Mouse (Mus musculus): Measurements from ENCODE around the gene B3gnt2.

B3gnt2 gene

DNA sequence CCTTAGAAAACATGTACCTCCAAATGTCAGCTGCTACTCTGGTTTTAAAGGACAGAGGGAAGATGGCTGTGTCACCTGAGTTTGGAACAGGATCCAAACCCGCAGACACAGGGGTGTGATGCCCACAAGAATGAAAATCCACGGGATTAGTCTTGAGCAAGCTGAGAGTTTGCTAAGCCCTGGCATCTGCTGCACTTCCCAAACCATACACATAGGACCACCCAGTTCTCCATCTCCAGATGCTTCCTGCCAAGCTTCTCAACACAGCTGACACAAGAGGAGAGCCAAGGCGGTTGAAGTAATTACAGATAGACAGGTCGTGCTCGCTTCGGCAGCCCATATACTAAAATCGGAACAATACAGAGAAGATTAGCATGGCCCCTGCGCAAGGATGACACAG is 7.8 kb upstream of the B3gnt2 start:
- DNase-seq = no peak

DNA sequence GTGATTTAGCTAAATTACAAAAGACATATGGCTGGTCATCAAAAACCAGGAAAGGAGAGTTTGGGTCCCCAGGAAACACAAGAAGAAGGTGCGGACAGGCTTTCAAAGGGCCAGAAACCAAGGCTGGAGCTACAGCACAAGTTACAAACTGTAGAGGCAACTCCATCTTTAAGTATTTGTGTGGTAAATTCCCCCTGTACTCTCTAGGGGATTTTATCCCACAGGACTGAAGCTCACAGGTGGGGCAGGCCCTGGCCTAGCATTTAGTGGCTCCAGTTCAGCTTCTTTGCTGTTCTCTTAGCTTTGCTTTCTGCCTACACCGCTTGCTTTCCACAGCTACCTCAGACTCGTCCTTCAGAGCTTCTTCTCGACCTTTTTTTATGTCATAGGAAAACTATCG is 6.9 kb upstream of the B3gnt2 start:
- no peak for DNase-seq

DNA sequence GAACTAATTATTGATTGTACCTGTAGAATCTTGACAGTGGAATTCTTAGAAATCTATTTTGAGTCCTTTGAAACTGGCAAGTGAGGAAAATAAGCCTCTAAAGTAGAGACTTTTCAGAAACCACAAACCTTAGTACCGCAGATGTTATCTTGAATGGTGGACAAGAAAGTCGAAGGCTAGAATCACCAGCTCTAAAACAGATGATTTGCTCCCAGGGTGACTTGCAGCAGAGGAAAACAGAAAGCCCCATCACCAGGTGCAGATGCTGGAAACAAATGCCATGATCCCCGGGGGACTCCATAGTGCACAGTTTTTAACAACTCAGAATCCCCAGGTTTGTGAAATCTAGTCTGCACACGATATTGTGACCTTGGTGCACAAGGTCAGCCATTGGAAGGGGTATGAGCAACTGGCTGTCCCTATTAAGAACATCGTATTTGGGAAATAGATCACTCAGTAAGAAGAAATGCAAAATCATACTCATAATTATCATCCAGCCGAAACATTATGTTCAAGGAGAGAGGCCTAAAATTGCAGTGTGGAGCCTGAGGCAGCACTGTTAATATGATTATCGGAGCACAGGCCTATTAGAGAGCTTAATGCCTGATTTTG is 5.0 kb upstream of the B3gnt2 start:
- DNase-seq = no peak

DNA sequence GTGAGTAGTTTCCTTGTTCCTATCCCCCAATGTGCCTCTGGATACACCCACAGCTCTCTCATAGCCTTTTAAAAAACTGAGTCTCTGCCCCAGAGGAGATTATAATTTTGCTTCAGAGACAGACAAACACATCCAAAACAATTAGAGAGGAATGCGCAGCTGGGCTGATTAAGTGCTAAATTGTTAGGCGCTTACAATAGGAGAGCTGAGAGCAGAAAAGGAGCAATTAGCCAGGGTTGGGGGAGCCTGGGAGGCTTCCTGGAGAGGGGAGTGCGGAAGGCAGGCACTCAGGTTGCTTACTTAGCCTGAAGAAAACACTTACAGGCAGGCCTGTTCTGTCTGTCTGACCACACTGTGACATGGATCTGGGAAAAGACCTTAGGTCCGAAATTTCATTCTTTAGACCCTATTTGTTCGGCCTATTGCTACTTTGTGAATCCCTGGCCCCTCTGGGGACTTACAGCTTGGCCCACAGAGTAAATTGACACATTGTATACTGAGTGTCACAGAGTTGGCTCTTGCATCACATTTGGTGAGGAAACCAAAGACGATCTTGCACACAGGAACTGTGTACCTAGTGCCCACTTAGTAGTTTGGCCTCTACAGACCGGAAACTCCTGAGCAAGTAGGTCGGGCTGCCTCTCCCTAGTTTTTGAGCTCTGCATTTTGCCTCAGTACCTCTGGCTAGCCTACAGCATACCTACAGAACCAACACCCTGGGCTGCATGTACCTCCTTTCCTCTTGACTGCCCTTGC is 3.7 kb upstream of the B3gnt2 start:
- no peak for DNase-seq

DNA sequence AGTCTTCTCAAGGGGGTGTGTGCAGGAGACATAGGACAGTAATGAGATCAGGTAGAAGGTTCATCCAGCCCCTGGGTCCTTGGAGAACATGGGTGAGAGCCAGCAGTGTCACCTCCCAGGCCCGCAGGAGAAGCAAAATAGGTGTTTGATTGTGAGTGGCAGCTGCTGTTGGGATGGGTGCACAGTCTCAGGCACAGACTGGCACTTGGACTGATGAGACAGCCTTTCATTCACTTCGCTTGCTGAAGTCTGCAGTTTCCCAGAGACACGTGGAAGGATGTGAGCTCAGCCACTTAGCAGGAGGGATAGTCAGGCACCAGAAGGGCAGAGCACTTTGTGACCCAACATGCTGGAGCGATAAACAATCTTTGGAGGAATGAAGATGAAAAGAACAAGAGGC is 2.8 kb upstream of the B3gnt2 start:
- no peak for DNase-seq

DNA sequence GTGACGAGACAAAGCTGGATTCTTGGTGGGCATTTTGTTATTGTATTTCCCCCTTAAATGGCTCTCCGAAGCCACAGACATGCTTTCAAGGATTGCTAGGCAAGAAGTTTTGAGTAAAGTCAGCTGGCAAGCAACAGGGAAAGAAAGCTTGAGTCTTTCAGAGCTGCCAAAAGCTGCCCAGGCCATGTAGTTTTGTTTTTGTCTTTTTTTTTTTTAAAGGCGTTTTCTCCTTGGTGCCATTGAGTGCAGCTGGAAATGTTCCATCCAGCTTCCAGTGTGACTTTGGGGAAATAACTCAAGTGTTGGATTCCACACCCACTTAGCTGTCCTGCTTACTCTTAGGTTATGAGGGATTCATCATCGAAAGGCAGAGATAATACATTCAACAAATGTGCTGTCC is 554 bp upstream of the B3gnt2 start:
- DNase-seq = no peak

DNA sequence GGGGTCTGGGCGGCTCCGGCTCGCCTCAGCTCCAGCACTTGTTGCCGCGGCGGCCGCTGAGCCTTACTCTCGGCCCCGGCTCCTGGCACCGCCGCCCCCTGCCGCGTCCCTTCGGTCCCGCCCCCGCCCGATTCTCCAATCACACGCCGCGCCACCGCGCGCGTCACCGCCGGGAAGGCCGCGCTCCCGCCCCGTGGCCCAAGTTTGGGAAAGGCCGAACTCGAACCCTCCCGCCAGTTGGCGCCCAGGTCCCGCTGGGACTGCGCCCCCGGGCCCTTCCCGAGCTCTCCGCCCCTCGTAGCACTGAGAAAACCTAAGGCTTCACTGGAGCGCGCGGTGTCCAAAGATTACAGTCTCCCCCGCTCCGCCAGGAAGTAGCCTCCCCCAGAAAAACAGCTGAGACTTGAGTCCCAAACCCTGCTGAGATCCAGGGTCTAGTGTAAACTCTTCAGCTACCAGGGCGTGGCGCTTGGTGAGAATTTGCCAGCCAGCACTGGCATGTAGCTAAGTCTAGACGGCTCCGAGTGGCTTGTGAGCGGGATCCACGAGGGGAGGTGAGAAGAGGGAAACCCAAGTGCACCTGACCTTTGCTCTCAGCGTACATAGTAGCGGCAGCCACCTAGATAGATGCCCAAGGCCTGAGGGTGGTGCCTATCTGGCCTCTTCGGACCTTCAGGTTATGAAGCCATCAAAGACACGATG is 977 bp downstream of the B3gnt2 start:
- DNase-seq = peak; percentile 62 to 66

DNA sequence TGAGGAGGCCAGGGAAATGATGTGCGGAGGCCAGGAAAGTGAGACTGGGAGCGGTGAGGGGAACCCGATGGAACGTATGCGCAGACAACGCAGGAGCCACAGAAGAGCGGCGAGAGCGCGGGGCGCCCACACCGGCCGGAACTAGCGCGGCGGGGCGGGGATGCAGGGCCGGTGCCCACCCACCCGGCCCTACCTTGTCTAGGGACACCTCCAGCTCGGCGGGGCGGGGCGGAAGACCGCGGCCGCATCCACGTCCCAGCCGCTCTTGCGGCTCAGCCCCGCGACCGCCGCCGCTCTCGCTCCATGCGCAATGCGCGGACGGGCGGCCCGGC is 1.5 kb downstream of the B3gnt2 start:
- DNase-seq = no peak

DNA sequence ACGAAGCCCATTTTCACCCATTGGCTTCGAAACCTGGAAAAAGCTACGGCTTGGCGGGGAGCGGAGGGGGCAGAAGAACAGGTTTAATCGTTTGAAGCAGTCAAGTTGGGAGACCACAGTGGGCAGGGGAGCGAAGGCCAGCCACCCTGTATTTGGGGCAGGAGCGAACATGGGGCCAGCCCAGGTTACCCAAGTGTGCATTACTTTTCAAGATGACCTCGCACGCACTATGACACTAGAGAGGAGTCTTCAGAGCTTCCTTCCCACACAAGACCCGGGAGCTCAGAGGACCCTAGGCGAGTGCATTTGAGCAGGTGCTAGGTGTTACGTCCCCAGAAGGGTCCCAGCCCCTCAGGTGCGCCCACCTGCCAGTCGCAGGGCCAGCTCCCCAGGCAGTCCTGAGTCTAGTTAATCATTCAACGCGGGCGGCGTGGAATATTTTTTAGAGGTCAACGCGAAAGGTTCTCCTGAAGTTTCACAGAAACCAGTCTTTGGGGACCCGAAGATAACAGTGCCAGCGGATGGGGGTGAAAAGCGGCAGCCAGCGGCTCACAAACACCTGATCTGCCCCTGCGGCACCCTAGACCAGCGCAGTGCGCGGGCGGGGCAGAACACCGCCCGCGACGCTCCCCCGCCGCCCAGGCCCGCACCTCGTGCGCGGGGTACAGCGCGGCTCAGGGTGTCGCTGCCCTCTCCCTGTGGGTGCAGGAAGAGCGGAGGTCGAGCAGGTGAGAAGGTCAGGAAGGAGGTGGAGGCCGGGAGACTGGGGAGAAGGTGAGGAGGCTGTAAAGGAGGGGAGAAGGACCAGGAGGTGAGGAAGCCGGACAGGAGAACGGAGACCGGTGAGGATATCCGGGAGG is 2.1 kb downstream of the B3gnt2 start:
- no peak for DNase-seq

DNA sequence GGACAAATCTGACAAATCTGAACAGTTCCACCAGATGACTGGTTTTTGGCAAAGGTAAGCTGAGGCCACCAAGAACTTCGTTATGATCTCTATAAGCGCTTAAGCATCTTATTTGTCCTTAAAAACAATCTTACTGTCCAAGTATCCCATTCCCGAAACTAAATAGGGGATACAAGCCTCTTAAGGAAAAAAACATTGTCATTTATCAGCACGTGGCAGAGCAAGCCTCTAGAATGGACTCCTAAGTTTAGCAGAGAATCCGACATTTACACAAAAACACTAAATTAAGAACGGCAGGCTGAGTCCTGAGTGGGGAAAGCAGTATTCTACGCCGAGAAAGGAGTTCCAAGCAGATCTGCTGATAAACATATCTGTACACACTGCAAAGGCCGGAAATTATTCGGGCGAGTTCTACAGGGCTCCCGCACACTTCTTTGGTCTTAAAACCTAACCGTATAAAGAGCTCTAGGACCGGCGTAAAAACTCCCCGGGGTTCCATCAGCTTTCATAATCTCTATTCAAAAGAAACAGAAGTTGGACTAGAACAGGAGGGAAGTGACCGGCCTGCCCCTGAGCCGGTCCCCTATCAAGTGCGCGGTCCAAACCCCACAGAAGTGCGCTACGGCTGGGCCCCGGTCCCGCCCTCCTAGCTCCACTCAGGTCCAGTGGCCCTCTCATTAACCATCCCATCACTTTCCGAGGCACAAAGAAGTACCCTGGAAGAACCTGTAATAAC is 2.9 kb downstream of the B3gnt2 start:
- DNase-seq = no peak

DNA sequence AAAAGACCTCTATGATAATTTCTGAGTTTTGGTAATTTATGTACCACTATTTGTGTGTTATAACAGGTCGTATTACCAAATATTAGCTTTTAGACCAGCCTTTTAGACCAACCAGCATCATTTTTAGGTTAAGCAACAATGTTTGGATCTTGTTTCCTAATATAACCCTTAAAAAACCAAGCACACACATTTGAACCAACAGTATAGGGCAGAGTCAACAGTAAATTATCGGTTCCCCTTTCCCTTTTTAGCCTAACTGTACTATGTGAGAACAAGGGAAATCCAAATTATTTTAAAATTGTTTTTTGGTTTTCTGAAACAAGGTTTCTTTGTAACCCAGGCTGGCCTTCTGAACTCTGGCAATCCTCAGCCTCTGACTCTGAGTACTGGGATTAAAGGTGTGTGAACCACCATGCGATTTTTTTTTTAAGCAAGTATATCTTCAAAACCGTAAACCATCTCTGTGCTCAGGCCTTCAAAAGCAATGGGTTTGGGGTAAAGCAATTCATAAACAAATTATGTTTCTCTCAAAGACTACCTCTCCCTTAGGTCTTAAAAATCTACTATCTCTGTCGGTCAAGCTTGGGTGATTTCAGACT is 3.6 kb downstream of the B3gnt2 start:
- no peak for DNase-seq

DNA sequence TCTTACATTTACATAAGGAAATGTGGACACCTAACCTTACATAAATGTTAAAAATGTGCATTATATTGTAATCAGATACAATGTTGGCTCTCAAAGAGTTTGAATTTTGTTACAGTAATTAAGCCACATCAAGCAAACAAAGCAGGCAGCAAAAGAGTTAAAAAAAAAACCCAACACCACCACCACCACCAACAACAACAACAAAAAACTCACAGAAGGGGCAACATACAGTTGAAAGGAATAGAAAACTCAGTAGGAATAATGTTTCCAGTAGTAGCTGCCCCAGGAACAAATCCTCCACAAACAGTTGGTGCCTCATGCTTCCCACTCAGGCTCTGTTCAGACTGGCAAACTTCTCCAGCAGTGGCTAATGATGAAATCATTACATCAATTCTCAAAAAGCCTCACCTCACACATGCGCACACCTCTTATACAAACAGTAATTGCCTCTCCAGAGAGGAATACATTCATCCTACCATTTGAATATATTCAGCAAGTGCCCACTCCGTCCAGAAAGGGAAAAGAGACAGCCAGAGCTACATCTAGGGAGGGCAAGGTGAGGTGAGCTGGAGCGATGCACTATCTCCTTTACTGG is 4.3 kb downstream of the B3gnt2 start:
- no peak for DNase-seq

DNA sequence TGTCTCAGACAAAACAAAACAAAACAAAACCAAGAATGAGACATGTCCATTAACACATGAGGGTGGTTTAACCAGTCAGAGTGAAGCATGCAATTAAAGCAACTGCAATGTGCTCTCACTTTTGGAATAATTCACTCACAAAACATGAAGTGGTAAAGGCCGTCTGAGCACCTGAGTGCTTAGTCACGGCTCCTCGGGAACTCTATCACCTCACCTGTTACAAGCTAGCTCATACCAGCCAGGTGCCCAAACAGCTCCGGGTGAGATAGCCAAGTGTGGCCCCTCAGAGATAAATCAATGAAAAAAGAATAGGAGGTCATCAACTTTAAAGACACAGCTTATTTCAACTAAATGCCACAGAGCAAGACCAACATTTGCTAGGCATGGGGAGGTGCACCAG is 6.2 kb downstream of the B3gnt2 start:
- DNase-seq = no peak

DNA sequence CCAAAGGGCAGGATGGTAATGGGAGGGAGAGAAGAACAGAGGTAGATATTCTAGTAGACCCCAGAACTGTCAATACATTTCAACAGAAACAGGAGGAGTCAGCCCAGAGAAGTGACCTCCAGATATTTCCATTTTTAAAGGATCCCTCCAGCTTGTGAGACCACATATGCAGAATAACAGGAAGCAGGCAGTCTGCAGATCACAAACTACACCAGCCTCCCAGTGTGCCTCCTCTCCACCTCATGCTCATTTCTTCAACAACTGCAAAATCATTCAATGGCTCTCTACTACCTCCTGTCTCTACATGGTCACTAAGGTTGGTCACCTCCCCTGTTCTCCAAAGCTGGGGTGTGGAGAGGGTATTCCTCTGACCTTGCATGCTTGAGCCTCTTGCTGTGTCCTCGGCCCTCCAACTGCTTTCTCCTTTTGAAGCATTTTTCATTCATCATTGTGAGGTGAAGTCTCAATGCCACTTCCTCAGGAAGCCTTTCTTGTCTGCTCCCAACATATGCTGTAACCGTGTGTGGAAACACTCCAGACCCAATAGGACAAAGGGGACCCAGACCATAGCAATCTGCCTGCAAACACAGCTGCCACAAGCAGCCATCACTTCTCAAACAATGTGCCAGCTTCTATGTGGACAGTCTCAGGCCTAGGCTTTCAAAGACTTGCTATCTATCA is 7.1 kb downstream of the B3gnt2 start:
- DNase-seq = no peak

DNA sequence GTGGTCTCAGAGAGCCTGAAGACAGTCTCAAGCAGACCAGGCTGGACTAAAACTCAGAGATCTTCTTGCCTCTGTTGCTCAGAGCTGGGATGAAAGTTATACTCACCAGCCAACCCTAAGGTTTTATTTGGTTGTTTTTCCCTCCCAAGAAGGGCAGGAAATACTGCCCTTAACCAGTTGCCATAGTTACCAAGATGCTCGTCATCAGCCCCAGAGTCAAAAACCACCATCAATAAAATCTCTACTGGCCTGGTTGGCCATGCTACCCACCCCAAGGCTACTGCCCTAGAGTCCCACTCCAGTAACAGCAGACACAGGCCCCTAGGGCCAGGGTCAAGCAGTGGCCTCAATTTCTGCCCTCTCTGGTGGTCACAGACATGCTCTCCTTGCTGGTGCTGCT is 8.3 kb downstream of the B3gnt2 start:
- no peak for DNase-seq

DNA sequence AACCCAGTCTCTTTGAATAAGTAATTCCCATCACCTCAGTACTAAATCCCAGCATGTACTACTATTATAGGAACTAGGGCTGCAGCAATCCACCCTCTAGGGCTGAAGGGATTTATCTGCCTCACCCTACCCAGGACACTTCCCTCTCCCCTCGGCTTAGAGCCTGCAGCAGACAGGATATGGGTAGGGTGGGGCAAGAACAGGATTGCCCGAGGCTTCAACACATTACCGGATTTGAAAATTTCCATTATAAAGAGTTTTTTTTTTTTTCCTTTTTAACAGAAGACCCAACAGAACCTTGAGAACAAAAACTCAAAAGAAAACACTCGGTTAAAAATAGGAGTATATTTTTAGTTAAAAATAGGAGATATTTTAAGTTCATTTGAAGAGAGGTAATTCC is 9.3 kb downstream of the B3gnt2 start:
- no peak for DNase-seq

DNA sequence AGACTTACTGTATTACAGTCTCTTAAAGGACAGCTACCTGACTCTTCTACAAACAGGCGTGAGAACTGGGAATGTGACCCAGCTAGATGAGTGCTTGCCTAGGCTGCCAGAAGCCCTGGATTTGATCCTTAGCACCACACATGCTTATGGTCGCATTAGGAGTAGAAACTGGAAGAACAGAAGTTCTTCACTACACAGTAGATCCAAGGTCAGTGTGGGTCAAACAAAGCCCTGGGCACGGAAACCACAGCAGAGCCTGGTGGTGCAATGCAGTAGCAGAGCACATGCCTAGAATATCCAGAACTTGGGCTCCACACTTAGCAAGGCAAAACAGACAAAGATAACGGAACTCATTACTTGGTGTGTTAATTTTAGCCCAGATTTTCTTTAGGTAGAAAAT is 10.7 kb downstream of the B3gnt2 start:
- no peak for DNase-seq

DNA sequence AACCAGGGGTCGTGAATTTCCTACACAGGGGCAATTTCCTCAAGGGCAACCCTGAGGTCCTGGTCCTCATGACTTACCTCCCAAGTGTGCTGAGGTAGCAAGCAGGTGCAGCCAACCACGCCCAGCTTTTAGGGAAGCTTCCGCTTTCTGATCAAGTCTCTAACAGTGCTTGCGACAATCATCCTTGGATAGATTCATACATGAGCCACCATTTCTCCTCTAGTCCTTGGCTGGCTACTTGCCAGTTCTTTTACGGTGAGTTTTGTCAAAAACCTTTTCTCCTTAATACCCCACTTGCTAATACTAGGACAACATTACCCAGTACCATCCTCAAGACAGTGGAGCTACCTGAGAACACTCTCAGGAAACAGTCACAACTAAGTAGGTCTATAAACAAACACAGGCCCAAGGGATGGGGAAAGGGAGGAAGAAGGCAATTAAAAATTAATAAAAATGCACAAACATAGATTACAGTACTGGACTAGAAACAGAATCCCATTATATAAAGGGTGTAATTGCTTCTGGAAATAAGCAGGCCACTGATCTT is 12.0 kb downstream of the B3gnt2 start:
- no peak for DNase-seq

DNA sequence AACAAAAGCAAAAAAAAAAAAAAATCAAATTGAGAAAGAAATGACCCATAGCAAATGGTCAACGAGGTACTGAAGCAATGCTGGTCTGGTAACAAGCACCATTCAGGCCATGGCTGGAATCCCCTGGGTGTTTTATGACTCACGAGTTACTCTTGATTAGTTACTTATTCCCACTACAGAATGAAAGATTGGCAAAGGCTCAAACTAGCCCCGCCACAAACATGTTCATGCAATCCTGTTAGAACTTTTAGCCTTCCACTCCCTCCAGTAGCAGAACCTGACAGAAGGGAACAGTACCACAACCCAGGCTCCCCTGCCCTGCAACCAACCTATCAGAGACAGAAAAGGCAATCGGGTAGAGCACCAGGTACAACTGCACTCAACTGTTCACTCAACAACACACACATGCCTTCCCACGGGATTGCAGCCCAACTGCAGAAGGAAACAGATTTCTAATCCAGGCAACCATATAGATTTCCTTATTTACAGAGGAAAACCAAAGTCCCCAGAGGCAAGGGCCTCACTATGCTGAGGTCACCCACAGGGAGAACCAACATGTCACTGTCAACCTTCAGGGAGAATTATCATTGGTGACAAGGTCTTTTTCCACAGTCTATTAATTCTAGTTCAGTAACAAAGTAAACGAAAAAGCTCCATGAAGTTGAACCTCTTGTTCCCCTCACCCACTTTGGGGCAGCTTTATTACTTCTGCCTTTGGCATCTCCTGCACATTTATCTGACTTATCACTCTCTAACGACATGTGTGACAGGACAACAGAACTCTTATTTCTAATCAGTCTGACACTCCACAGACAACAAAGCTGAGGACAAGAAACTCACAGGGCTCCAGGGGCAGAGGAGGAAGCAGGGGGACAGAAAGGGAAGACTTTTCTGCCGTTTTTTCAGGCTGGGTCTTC is 12.8 kb downstream of the B3gnt2 start:
- no peak for DNase-seq
